Mouse (Mus musculus) embryonic fibroblast, embryonic 13.5 days (primary cell): ENCODE measurements at regions not wholly inside any gene's neighbourhood (a gene's known extent, or its start where the extent isn't known, plus 50 kb on each side); places are given as distances from the start of the nearest gene placed in this dataset.

Source experiments
- CTCF ChIP-seq: IDR thresholded peaks from 2 replicates; pipeline ENCODE4 v1.5.1; 2011; ENCODE audit warnings: mild to moderate bottlenecking, control low read depth, low read length, moderate library complexity, borderline replicate concordance; ENCODE audit not compliant: insufficient read depth
- POLR2A ChIP-seq: IDR thresholded peaks from 2 replicates; pipeline ENCODE4 v1.6.1; 2011; ENCODE audit warnings: low read depth, mild to moderate bottlenecking, control low read depth, low read length, moderate library complexity

GRCm38 (mm10) chr7:121218031-121218430 lies 136.6 kb downstream of the Otoa start:
- no peak for TF ChIP-seq POLR2A
- TF ChIP-seq CTCF = no peak
